Mouse (Mus musculus) right cerebral cortex, postnatal 14 days (tissue): ENCODE results near the gene Mapkbp1.
A peak's percentile ranks its signal among the peaks of the same experiment; 100 is the strongest.

ENCODE experiments used
- DNase-seq: peaks from one replicate; pipeline ENCODE4 v3.0.0; 2022

Mapkbp1 gene

GRCm38 (mm10) chr2:120055923-120056322 lies 83.4 kb downstream of the Mapkbp1 start:
- DNase-seq, result no peak

GRCm38 (mm10) chr2:120058818-120059217 lies 86.3 kb downstream of the Mapkbp1 start:
- DNase-seq, result no peak

DNA sequence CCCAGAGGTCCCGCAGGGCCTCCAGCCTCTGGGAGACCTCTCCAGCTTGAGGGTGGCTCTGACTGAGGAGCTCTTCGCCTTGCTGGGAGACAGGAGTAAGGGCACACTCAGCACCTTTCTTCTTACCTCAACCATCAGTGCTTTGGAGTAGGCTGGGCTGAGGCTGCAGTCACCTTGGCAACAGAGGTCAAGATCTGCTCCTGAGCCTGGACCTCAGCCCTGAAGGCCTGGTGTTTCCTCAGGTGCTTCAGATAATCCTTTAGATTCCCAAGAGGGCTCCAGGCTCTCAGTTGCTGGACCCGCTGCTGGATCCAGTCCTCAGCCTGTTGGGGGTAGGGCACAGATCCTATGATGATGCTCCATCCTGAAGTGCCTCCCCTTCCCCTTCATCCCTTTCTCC lies 87.0 kb downstream of the Mapkbp1 start:
- DNase-seq, result no peak

- no peak for DNase-seq
These were observed 87.7 kb downstream of the Mapkbp1 start for GRCm38 (mm10) chr2:120060190-120060589.

DNA sequence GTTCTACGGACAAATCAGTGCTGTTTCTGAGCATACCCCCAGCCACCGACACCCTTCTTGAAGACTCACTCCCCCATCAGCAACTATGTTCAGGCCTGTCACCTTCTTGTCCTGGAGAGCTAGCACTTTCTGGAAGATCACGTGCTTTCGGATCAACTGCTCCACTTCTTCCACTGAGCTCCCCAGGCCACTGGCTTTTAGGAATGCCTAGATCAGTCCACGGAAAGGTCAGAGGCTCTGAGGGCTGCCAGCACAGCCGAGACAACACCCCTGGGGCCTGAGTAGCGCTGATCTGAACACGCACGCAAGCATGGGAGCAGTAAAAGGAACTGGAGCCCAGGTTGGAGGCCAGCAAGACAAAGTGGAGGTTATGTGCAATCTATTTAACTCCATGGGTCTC lies 88.2 kb downstream of the Mapkbp1 start:
- DNase-seq, result no peak

DNA sequence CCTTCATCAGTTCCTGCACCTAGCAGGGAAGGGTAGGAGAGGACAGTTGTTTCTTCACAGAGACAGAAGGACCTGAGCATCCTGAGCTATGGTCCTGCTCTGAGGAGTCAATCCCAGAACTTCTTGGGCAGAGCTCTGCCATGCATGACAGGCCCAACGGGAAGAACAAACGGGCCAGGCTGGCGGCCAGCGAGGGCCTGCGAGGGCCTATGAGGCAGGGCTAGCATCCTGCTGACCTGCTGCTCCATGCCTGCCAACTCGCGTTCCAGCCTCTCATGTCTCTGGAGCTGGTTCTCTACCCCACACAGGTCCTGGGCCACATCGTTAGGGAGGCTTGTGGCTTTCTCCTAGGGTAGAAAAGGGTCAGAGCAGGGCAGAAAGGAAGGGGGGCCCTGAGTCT lies 89.7 kb downstream of the Mapkbp1 start:
- DNase-seq, result no peak

DNA sequence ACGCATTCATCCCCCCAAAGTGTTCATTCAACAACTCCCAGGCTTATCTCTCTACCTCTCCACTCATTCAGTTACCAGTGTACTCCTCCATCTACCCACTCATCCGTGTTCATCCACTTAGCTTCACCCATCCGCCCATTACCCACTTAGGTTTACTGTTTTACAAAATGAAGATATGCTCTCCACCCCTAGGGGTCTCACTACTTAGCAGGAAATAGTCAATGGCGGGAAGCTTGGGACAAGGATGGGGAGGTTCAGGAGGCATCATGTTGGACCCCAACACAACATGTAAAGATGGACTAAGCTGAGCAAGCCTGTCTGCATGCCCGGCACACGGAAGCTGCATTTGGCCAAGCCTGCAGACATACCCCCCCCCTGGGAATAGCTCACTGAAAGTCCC lies 92.1 kb downstream of the Mapkbp1 start:
- no peak for DNase-seq

- DNase-seq, result no peak
These were observed 92.7 kb downstream of the Mapkbp1 start for GRCm38 (mm10) chr2:120065243-120065642.

- no peak for DNase-seq
These were observed 93.7 kb downstream of the Mapkbp1 start for GRCm38 (mm10) chr2:120066224-120066623.

- DNase-seq, result no peak
These were observed 96.3 kb downstream of the Mapkbp1 start for GRCm38 (mm10) chr2:120068555-120069465.

GRCm38 (mm10) chr2:120069466-120069990 lies 97.0 kb downstream of the Mapkbp1 start:
- peak; percentile 57 for DNase-seq

DNA sequence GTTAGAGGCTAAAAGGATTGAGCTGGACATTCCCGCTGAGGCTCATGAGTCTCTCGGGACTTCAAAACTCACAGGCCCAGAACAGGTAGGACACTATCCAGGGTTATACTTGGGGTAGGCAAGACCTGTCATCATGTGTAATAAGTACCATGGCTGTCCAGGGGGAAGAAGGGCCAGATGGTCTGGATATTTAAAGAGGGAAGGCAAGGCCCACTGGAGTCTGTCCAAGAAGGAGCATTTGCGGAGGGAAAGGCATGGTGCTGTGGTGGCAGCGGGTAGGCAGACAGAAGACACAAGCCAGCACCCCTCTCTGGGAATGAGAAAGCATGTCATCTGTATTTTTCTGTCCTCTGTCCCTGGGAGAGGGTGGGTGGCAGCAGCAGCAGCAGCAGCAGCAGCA lies 101.6 kb downstream of the Mapkbp1 start:
- DNase-seq, result no peak

DNA sequence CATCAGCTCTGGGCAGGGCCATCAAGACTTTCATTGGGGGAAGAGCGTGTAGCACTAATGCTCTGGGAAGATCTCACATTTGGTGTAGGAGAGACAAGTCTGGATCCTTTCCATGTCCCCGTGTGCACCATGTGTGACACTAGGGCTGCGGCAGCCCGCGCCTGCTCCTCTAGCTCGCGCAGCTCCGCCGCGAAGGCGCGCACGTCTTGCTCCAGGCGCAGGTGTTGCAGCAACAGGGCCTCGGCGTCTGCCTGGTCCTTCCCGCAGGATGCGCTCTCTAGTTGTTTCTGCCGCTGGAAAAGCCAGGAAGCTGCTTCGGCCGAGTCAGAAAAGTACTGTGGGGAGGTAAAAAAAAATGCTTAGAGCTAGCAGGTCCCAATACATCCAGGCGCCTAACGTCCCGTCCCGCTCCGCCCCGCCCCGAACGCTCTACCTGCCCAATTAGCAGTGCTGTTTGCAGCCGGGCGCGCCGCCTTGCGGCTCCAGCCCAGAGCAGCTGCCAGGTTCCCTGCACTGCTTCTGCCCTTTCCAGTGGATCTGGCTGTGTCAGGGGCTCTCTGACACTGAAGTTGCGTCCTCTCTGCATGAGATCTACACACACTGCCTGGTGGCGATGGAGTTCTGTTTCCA lies 103.7 kb downstream of the Mapkbp1 start:
- DNase-seq, result peak; percentile 57
